Mouse (Mus musculus): ENCODE measurements around the gene Eps8l2. TPM values are rescaled to one million over a fixed set of nuclear protein-coding genes. Genes with fewer than 3 reads are reported as not detected.

Gene Eps8l2
- polyA plus RNA-seq, 1 experiment: 0.44 TPM

- H3K79me2 ChIP-seq (ENCODE audit: control insufficient read depth, insufficient read depth): no peaks in the 10 kb centered on the region
- H3K4me2 ChIP-seq (ENCODE audit: low read depth): no peak overlapping the region
- H3K4me3 ChIP-seq: no peak overlapping the region
- TF ChIP-seq REST (IDR thresholded peaks at IDR 0.05; ENCODE audit: insufficient read depth, insufficient read length) (no peak), MYOD1 (IDR thresholded peaks at IDR 0.05; ENCODE audit: control insufficient read depth in 1 of 3, insufficient read length in 2 of 3, low read depth in 2 of 3) (no peak), MYOG (IDR thresholded peaks at IDR 0.05; ENCODE audit: control insufficient read depth in 1 of 3, insufficient read depth in 1 of 3, insufficient read length in 2 of 3, low read depth in 2 of 3) (no peak), E2F4 (IDR thresholded peaks at IDR 0.05; ENCODE audit: insufficient read depth) (no peak), SRF (IDR thresholded peaks at IDR 0.05; ENCODE audit: control insufficient read depth, insufficient read length, low read depth) (no peak), TCF12 (IDR thresholded peaks at IDR 0.05; ENCODE audit: insufficient read depth, poor library complexity, severe bottlenecking) (no peak), POLR2AphosphoS2 (IDR thresholded peaks at IDR 0.05; ENCODE audit: insufficient read length, low read depth) (no peak), TCF3 (IDR thresholded peaks at IDR 0.05; ENCODE audit: insufficient read length, low read depth) (no peak), USF1 (IDR thresholded peaks at IDR 0.05; ENCODE audit: low read depth) (no peak), MAX (IDR thresholded peaks at IDR 0.05; ENCODE audit: low read depth) (no peak), CEBPB (IDR thresholded peaks at IDR 0.05; ENCODE audit: insufficient read depth, poor library complexity, severe bottlenecking) (no peak), POLR2A (IDR thresholded peaks at IDR 0.05; ENCODE audit: insufficient read length, low read depth) (no peak)
- H3K27me3 ChIP-seq (ENCODE audit: control insufficient read depth, insufficient read depth, insufficient read length): no peaks in the 10 kb centered on the region
- H3K36me3 ChIP-seq (ENCODE audit: control insufficient read depth, insufficient read depth): no peaks in the 10 kb centered on the region
- no peak overlapping the region for H3ac ChIP-seq (ENCODE audit: control insufficient read depth, insufficient read length)
Observed at GRCm38 (mm10) chr7:141411667-141412066, 73.0 kb downstream of the Eps8l2 start.

Other genes with a start within 250 kb of the Eps8l2 start
- gene Sigirr, start 238.3 kb upstream of the Eps8l2 start, polyA plus RNA-seq (2012; fragmentation: generic; extraction: Trizol): 4.8 TPM
- not detected for gene Ano9, start 221.1 kb upstream of the Eps8l2 start, polyA plus RNA-seq (2012; fragmentation: generic; extraction: Trizol)
- 28.0 TPM for gene Ptdss2, start 216.5 kb upstream of the Eps8l2 start, polyA plus RNA-seq (2012; fragmentation: generic; extraction: Trizol)
- 276 TPM for gene Rnh1, start 166.0 kb upstream of the Eps8l2 start, polyA plus RNA-seq (2012; fragmentation: generic; extraction: Trizol)
- 215 TPM for gene Hras, start 144.9 kb upstream of the Eps8l2 start, polyA plus RNA-seq (2012; fragmentation: generic; extraction: Trizol)
- gene Lrrc56, start 144.7 kb upstream of the Eps8l2 start, polyA plus RNA-seq (2012; fragmentation: generic; extraction: Trizol): 1.1 TPM
- 0.10 TPM for gene Lmntd2, start 124.8 kb upstream of the Eps8l2 start, polyA plus RNA-seq (2012; fragmentation: generic; extraction: Trizol)
- 54.5 TPM for gene Rassf7, start 123.0 kb upstream of the Eps8l2 start, polyA plus RNA-seq (2012; fragmentation: generic; extraction: Trizol)
- 44.5 TPM for gene Phrf1, start 110.1 kb upstream of the Eps8l2 start, polyA plus RNA-seq (2012; fragmentation: generic; extraction: Trizol)
- 0.97 TPM for gene Irf7, start 72.4 kb upstream of the Eps8l2 start, polyA plus RNA-seq (2012; fragmentation: generic; extraction: Trizol)
- 0.07 TPM for gene Cdhr5, start 62.1 kb upstream of the Eps8l2 start, polyA plus RNA-seq (2012; fragmentation: generic; extraction: Trizol)
- 0.68 TPM for gene Sct, start 59.7 kb upstream of the Eps8l2 start, polyA plus RNA-seq (2012; fragmentation: generic; extraction: Trizol)
- not detected for gene Drd4, start 46.9 kb upstream of the Eps8l2 start, polyA plus RNA-seq (2012; fragmentation: generic; extraction: Trizol)
- gene Deaf1, start 11.2 kb upstream of the Eps8l2 start, polyA plus RNA-seq (2012; fragmentation: generic; extraction: Trizol): 11.8 TPM
- gene Tmem80, start 11.1 kb upstream of the Eps8l2 start, polyA plus RNA-seq (2012; fragmentation: generic; extraction: Trizol): 12.5 TPM
- gene Taldo1, start 53.3 kb downstream of the Eps8l2 start, polyA plus RNA-seq (2012; fragmentation: generic; extraction: Trizol): 259 TPM
- gene Gatd1, start 75.3 kb downstream of the Eps8l2 start, polyA plus RNA-seq (2012; fragmentation: generic; extraction: Trizol): 16.3 TPM
- 0.25 TPM for gene Cend1, start 90.6 kb downstream of the Eps8l2 start, polyA plus RNA-seq (2012; fragmentation: generic; extraction: Trizol)
- gene Slc25a22, start 99.0 kb downstream of the Eps8l2 start, polyA plus RNA-seq (2012; fragmentation: generic; extraction: Trizol): 8.8 TPM
- 1.9 TPM for gene Pidd1, start 105.1 kb downstream of the Eps8l2 start, polyA plus RNA-seq (2012; fragmentation: generic; extraction: Trizol)
- gene Rplp2, start 108.5 kb downstream of the Eps8l2 start, polyA plus RNA-seq (2012; fragmentation: generic; extraction: Trizol): 5,265 TPM
- 50.5 TPM for gene Pnpla2, start 116.3 kb downstream of the Eps8l2 start, polyA plus RNA-seq (2012; fragmentation: generic; extraction: Trizol)
- gene Cracr2b, start 122.2 kb downstream of the Eps8l2 start, polyA plus RNA-seq (2012; fragmentation: generic; extraction: Trizol): 2.4 TPM
- 267 TPM for gene Cd151, start 128.5 kb downstream of the Eps8l2 start, polyA plus RNA-seq (2012; fragmentation: generic; extraction: Trizol)
- gene Polr2l, start 136.3 kb downstream of the Eps8l2 start, polyA plus RNA-seq (2012; fragmentation: generic; extraction: Trizol): 95.1 TPM
- 95.5 TPM for gene Tspan4, start 136.4 kb downstream of the Eps8l2 start, polyA plus RNA-seq (2012; fragmentation: generic; extraction: Trizol)
- 51.3 TPM for gene Chid1, start 201.0 kb downstream of the Eps8l2 start, polyA plus RNA-seq (2012; fragmentation: generic; extraction: Trizol)
- 89.2 TPM for gene Ap2a2, start 223.3 kb downstream of the Eps8l2 start, polyA plus RNA-seq (2012; fragmentation: generic; extraction: Trizol)